Mouse (Mus musculus): ENCODE measurements around the gene Nol11.

- no peak for TF ChIP-seq CTCF (IDR thresholded peaks at IDR 0.05; ENCODE audit: low read depth, low read length)
- TF ChIP-seq GATA1 (IDR thresholded peaks at IDR 0.05; ENCODE audit: borderline replicate concordance, low read length), result no peak
Observed at GRCm38 (mm10) chr11:107117789-107118188, 71.4 kb downstream of the Nol11 start.

Measured in G1E (cell line).